Mouse (Mus musculus) heart, postnatal 0 days (tissue): ENCODE data around the gene Cldn6. TPM values are rescaled to one million over a fixed set of nuclear protein-coding genes. Genes with fewer than 3 reads are reported as not detected.
A peak's percentile ranks its signal among the peaks of the same experiment; 100 is the strongest.

Experiments
- ATAC-seq: fragments of 200-750 bp; cut with Nextera tagmentation; 2 replicates; pipeline ENCODE4 v1.8.0; 2017; ENCODE audit warnings: low read depth, moderate number of reproducible peaks, moderate library complexity; ENCODE audit not compliant: insufficient read depth
- DNase-seq: peaks from one replicate; pipeline ENCODE4 v3.0.0-alpha.2; 2016; ENCODE audit warnings: low spot score
- H3K27ac ChIP-seq: fragments of 300-500 bp; sonication (generic); 2 replicates; pipeline ENCODE4 v1.5.1; 2014; ENCODE audit warnings: low read depth, mild to moderate bottlenecking
- H3K27me3 ChIP-seq: fragments of 300-500 bp; sonication (generic); 2 replicates; pipeline ENCODE4 v1.6.1; 2014; ENCODE audit warnings: low read length, mixed read lengths; ENCODE audit not compliant: control insufficient read depth, insufficient read depth
- H3K36me3 ChIP-seq: fragments of 300-500 bp; sonication (generic); replicated peaks from 2 replicates; pipeline ENCODE4 v1.6.1; 2014; ENCODE audit warnings: low read length, mixed read lengths; ENCODE audit not compliant: control insufficient read depth, insufficient read depth
- H3K4me1 ChIP-seq: fragments of 300-500 bp; sonication (generic); 2 replicates; pipeline ENCODE4 v1.6.1; 2014; ENCODE audit warnings: antibody characterized with exemption; ENCODE audit not compliant: control insufficient read depth, insufficient read depth
- H3K4me2 ChIP-seq: fragments of 300-500 bp; sonication (generic); 2 replicates; pipeline ENCODE4 v1.6.1; 2014; ENCODE audit warnings: low read depth, mild to moderate bottlenecking, low read length, moderate library complexity
- H3K4me3 ChIP-seq: fragments of 300-500 bp; sonication (generic); 2 replicates; pipeline ENCODE4 v1.5.1; 2014; ENCODE audit warnings: low read depth, low read length
- H3K9ac ChIP-seq: fragments of 300-500 bp; sonication (generic); replicated peaks from 2 replicates; pipeline ENCODE4 v1.6.1; 2014; ENCODE audit warnings: low read depth, low read length, mixed read lengths
- H3K9me3 ChIP-seq: fragments of 300-500 bp; sonication (generic); replicated peaks from 2 replicates; pipeline ENCODE4 v1.6.1; 2016; ENCODE audit warnings: low read length; ENCODE audit not compliant: control insufficient read depth
- CTCF ChIP-seq: IDR thresholded peaks from 2 replicates; pipeline ENCODE4 v1.5.1; 2016; ENCODE audit warnings: antibody characterized with exemption, control low read depth, low read depth
- EP300 ChIP-seq: IDR thresholded peaks from 2 replicates; pipeline ENCODE4 v1.6.1; 2016; ENCODE audit warnings: antibody characterized with exemption, low read depth
- WGBS: fragments of 180-500 bp; shearing (Covaris S2); extraction: QIAGEN DNeasy Blood & Tissue Kit; methylation state at CpG from one replicate; pipeline ENCODE4 v1.1.7; 2014; 5-methylcytosine and 5-hydroxymethylcytosine counted together
- polyA plus RNA-seq: library from polyadenylated mRNA; unstranded; fragments of >200 nt; fragmentation: Nextera tagmentation; extraction: Ambion mirVana; gene quantifications from 2 replicates; pipeline ENCODE4 v1.2.1, GENCODE M21; 2015
- total RNA-seq: library from RNA; depleted of rRNA; stranded (reverse); fragments of >200 nt; gene quantifications from 2 replicates; pipeline ENCODE4 v1.2.3, GENCODE M21; 2014; ENCODE audit warnings: low replicate concordance

Cldn6 gene
- total and polyA plus RNA-seq, 2 experiments from 2014 or later = not detected

DNA sequence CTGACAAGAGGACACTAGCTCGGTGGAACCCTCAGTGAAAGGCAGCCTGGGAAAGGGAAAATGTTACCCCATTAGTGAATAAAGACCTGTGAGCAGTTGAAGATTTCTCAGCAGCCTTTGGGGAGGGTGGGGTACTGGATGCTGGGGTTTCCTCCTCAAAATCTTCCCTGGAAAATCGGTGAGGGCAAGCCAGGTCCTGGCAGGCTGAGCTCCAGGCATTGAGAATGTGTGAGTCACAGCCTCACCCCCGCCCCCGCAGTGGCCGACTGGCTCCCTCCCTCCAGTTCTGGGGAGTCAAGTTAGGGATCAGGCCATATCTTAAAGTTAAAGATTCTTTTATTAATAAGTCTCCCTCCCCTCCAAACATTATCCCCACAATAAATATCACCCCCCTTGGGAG, 3.9 kb upstream of the Cldn6 start:
- WGBS = 6% methylated on average over 5 of the region's 5 CpGs
- Histone ChIP-seq H3K9ac (peak overlapping the region; percentile 87; the same call in 1 of the 2 replicates), H3K36me3 (peaks cover 10% of the 10 kb centered on the region), H3K4me2 (peak overlapping the region; percentile 80), H3K4me1 (peaks cover 27% of the 10 kb centered on the region; the same call in 1 of the 2 replicates), H3K9me3 (no peaks in the 10 kb centered on the region), H3K27me3 (peaks cover 21% of the 10 kb centered on the region), H3K4me3 (peak overlapping the region; percentile 69), H3K27ac (peak overlapping the region; percentile 97)
- ATAC-seq = no peak
- no peak for TF ChIP-seq CTCF
- TF ChIP-seq EP300 = 0 out of 2 replicates have a peak, but pooled peaks have one; percentile 13
- peak; percentile 62 for DNase-seq

DNA sequence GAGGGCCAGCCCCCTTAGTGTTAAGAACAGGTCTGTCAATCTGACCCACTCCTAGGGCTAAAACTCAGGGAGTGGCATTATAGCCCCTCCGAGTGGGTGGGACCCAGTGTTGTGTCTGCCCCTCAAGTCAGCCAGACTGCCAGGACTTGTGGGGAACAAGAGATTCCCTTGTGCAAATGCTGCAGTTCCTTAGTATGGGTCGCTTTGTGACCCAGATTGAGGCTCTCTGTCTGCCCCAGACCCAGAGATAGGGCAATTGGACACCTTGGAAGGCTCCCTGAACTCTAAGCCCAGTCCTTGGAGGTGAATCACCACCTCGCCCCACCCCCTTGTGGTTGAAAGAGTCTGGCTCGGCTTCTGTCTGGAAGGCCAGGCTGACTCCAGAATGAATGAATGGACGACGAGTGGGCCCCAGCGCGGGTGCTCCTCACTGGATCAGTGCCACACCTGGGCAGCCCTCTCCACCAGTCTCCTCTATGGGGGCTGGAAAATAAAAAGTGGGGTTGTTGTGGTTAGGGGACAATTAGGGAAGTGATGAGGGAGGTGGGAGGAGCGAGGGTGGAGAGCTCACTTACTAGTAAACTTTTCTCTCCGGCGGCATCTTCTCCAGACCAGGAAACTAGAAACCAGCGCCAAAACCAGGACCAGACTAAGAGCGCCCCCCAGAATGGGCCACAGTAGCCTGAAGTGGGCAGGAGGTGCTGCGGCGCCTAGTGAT, 3.3 kb upstream of the Cldn6 start:
- TF ChIP-seq EP300 = no peak
- peak; percentile 10; the same call in 1 of the 2 replicates for TF ChIP-seq CTCF
- Histone ChIP-seq H3K27ac (peak overlapping the region; percentile 97), H3K4me2 (peak overlapping the region; percentile 80), H3K36me3 (0 out of 2 replicates have a peak, but pooled peaks cover 4% of the 10 kb centered on the region), H3K4me3 (peak overlapping the region; percentile 69), H3K9me3 (no peaks in the 10 kb centered on the region), H3K9ac (peak overlapping the region; percentile 87), H3K4me1 (peaks cover 27% of the 10 kb centered on the region; the same call in 1 of the 2 replicates), H3K27me3 (peaks cover 27% of the 10 kb centered on the region)
- peak; percentile 24 for DNase-seq
- 6% methylated on average over 15 of the region's 15 CpGs for WGBS
- ATAC-seq = no peak

DNA sequence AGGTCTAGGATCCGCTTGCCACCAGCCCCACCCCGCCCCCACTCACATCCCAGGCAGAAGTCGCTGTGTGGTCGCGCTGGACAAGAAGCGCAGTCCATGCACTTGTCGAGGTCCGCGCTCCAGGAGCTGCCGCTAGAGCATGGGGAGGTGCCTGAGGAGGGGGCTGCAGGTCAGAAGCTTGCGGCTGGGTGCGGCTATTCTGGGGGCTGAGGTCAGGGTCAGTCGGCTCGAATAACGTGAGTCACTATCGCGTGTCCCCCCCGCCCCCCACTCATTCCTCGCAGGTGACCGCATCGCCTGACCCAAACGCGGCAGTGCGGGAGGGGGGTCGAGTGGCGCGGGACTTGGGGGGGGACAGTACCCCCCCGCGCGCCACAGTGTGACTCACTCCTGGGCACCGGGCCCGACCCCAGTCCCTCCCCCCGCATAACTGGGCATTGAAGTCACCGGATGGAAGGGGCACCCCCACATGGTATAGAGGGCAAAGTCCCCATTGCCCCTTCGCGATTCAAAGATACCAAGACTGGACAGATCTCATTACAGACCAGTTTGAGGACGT, 2.5 kb upstream of the Cldn6 start:
- H3K27me3 ChIP-seq = peaks cover 36% of the 10 kb centered on the region
- WGBS = under 1% methylated on average over 34 of the region's 37 CpGs
- H3K4me2 ChIP-seq = peak overlapping the region; percentile 80
- no peaks in the 10 kb centered on the region for H3K9me3 ChIP-seq
- peak overlapping the region; percentile 97 for H3K27ac ChIP-seq
- H3K4me3 ChIP-seq = peak overlapping the region; percentile 69
- 0 out of 2 replicates have a peak, but pooled peaks cover 4% of the 10 kb centered on the region for H3K36me3 ChIP-seq
- TF ChIP-seq EP300 = peak; percentile 85; the same call in 1 of the 2 replicates
- no peak for TF ChIP-seq CTCF
- H3K4me1 ChIP-seq = peaks cover 27% of the 10 kb centered on the region; the same call in 1 of the 2 replicates
- peak; percentile 43 for ATAC-seq
- peak; percentile 60 for DNase-seq
- H3K9ac ChIP-seq = peak overlapping the region; percentile 87

DNA sequence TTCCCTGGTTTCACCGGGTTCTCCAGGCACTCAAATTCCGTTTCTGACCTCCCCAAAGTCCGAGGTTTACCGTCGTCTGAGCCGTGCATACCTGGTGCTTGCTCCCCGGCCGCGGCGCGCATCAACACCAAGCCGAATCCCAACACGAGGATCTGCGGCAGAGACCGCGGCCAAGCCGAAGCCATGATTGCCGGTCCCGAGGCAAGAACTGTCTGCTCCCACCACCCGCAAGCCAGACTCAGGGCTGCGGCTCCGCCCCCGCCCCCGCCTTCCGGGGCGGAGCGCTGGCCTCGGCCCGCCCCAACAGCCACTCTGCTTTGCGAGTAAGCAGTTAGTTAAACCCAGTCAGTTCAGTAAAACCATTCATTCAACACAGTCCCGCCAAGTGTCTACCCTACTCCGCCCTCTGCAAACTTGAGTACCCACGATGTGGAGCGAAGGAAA, 1.8 kb upstream of the Cldn6 start, which contains the start of gene Tnfrsf12a:
Tnfrsf12a (minus strand) TSS at position 233 of the 444 bp plus-strand sequence.
- peak within 1 kb of the TSS; percentile 87 for H3K9ac ChIP-seq

DNA sequence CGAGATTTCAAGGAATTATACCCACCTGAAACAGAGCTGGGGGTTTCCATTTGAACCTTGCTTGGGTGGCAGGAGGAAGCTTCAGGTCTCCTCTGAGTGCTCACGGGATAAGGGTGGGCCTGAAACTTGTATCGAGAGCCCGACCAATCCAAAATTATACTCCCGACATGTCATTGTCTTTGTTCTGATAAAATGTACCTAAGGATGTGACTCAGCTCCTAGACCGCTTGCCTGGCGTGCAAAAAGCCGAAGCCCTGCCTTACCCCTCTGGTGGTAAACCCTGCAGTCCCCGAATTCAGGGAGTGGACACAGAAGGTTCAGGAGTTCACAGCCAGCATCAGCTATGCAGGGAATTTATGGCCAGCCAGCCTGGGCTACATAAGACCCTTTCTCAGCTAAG, 1.3 kb downstream of the Cldn6 start:
- no peak for TF ChIP-seq EP300
- no peak for TF ChIP-seq CTCF
- H3K27me3 ChIP-seq = peaks cover 68% of the 10 kb centered on the region
- peaks cover 13% of the 10 kb centered on the region; the same call in 1 of the 2 replicates for H3K4me1 ChIP-seq
- no peak for DNase-seq
- 62% methylated on average over 9 of the region's 9 CpGs for whole genome bisulfite sequencing
- no peaks in the 10 kb centered on the region for H3K9me3 ChIP-seq
- H3K9ac ChIP-seq = no peak overlapping the region
- H3K4me2 ChIP-seq = no peak overlapping the region
- H3K4me3 ChIP-seq = no peak overlapping the region
- no peak for ATAC-seq
- H3K36me3 ChIP-seq = 0 out of 2 replicates have a peak, but pooled peaks cover 3% of the 10 kb centered on the region
- no peak overlapping the region for H3K27ac ChIP-seq

More for the DNA sequence above, 1.8 kb upstream of the Cldn6 start, which contains the start of gene Tnfrsf12a:
- H3K4me3 ChIP-seq = peak within 1 kb of the TSS; percentile 69
- DNase-seq (peak; percentile 83), ATAC-seq (peak; percentile 37)
- 0 out of 2 replicates have a peak, but pooled peaks cover 4% of the 10 kb centered on the region for H3K36me3 ChIP-seq
- WGBS = under 1% methylated on average over 34 of the region's 34 CpGs
- peak within 1 kb of the TSS; percentile 80 for H3K4me2 ChIP-seq
- H3K27ac ChIP-seq = peak within 1 kb of the TSS; percentile 97
- TF ChIP-seq EP300 = no peak
- TF ChIP-seq CTCF = no peak
- H3K9me3 ChIP-seq = no peaks in the 10 kb centered on the region
- peaks cover 43% of the 10 kb centered on the region for H3K27me3 ChIP-seq
- peaks cover 27% of the 10 kb centered on the region; the same call in 1 of the 2 replicates for H3K4me1 ChIP-seq
